Mouse (Mus musculus): ENCODE measurements at regions not wholly inside any gene's neighbourhood (a gene's known extent, or its start where the extent isn't known, plus 50 kb on each side); places are given as distances from the start of the nearest gene placed in this dataset.

GRCm38 (mm10) chr12:35649772-35650171, 114.9 kb upstream of the Ahr start:
- no peak overlapping the region for H3K27ac ChIP-seq (ENCODE audit: low read depth, low read length)
- no peak overlapping the region for H3K4me3 ChIP-seq (ENCODE audit: low read depth, low read length)
- WGBS: 94% methylated on average over 3 of the region's 3 CpGs
- no peaks in the 10 kb centered on the region for H3K9me3 ChIP-seq (ENCODE audit: low read length)
- no peak overlapping the region for H3K4me2 ChIP-seq (ENCODE audit: low read depth)
- no peaks in the 10 kb centered on the region for H3K36me3 ChIP-seq (ENCODE audit: insufficient read depth)
- no peak for ATAC-seq
- DNase-seq: no peak
- no peak overlapping the region for H3K9ac ChIP-seq
- H3K27me3 ChIP-seq (ENCODE audit: insufficient read depth, low read length): no peaks in the 10 kb centered on the region
- H3K4me1 ChIP-seq (ENCODE audit: insufficient read depth): no peaks in the 10 kb centered on the region
- TF ChIP-seq CTCF (IDR thresholded peaks at IDR 0.05; ENCODE audit: low read depth): no peak

DNA sequence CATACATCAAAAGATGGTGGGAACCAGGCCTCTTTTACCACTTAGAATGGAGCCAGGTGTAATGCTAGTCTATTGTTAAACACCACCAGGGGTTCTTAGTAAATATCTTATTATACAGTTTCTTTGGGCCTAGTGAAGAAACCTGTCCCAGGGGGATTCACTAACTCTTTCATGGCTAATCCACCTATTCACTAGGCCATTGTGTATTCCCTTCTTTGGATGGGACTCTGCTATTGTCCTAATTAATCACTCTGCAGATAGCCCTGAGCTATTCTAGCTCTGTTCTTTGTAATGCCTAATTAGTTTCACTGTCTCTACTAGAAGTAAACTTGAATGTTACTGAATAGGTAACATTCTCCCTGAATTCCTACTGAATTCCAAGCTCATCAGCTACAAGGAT, 107.6 kb upstream of the Ahr start:
- TF ChIP-seq CTCF (IDR thresholded peaks at IDR 0.05; ENCODE audit: low read depth): no peak
- Histone ChIP-seq H3K9me3 (ENCODE audit: low read length) (no peaks in the 10 kb centered on the region), H3K4me1 (ENCODE audit: insufficient read depth) (no peaks in the 10 kb centered on the region), H3K4me3 (ENCODE audit: low read depth, low read length) (no peak overlapping the region), H3K27ac (ENCODE audit: low read depth, low read length) (no peak overlapping the region), H3K9ac (no peak overlapping the region), H3K4me2 (ENCODE audit: low read depth) (no peak overlapping the region), H3K27me3 (ENCODE audit: insufficient read depth, low read length) (no peaks in the 10 kb centered on the region), H3K36me3 (ENCODE audit: insufficient read depth) (no peaks in the 10 kb centered on the region)
- DNase-seq (no peak), ATAC-seq (no peak)

- Histone ChIP-seq H3K9ac (no peak overlapping the region), H3K27me3 (ENCODE audit: insufficient read depth, low read length) (no peaks in the 10 kb centered on the region), H3K4me1 (ENCODE audit: insufficient read depth) (no peaks in the 10 kb centered on the region), H3K27ac (ENCODE audit: low read depth, low read length) (no peak overlapping the region), H3K4me2 (ENCODE audit: low read depth) (no peak overlapping the region), H3K4me3 (ENCODE audit: low read depth, low read length) (no peak overlapping the region), H3K36me3 (ENCODE audit: insufficient read depth) (no peaks in the 10 kb centered on the region), H3K9me3 (ENCODE audit: low read length) (no peaks in the 10 kb centered on the region)
- ATAC-seq: no peak
- 16% methylated on average over 1 of the region's 1 CpGs for WGBS
- no peak for DNase-seq
- no peak for TF ChIP-seq CTCF (IDR thresholded peaks at IDR 0.05; ENCODE audit: low read depth)
These were observed 106.9 kb upstream of the Ahr start for GRCm38 (mm10) chr12:35641741-35642140.

DNA sequence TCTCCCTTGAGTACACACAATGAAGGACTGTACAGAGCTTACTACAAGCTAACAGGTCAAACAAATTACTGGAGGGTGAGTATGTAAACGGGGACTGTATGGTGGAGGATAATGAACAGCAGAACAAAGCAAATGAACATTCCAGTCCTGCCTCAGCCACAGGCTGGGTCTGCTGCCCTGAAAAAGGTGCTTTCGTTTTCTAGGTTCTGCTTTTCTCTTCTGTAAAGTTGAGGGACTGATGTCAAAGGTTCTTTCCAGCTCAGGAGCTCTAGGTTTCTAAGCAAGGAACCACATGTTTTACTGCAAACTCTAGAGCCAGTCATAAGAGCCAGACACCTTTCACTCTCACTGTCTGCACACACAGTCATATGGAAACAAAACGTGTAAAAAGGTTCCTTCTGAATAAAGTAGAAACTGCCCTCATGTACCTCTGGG, 106.1 kb upstream of the Ahr start:
- no peak for TF ChIP-seq CTCF (IDR thresholded peaks at IDR 0.05; ENCODE audit: low read depth)
- Histone ChIP-seq H3K4me1 (ENCODE audit: insufficient read depth) (no peaks in the 10 kb centered on the region), H3K4me3 (ENCODE audit: low read depth, low read length) (no peak overlapping the region), H3K4me2 (ENCODE audit: low read depth) (no peak overlapping the region), H3K27me3 (ENCODE audit: insufficient read depth, low read length) (no peaks in the 10 kb centered on the region), H3K9me3 (ENCODE audit: low read length) (no peaks in the 10 kb centered on the region), H3K27ac (ENCODE audit: low read depth, low read length) (no peak overlapping the region), H3K36me3 (ENCODE audit: insufficient read depth) (no peaks in the 10 kb centered on the region), H3K9ac (no peak overlapping the region)
- WGBS: 55% methylated on average over 3 of the region's 3 CpGs
- ATAC-seq (no peak), DNase-seq (no peak)

DNA sequence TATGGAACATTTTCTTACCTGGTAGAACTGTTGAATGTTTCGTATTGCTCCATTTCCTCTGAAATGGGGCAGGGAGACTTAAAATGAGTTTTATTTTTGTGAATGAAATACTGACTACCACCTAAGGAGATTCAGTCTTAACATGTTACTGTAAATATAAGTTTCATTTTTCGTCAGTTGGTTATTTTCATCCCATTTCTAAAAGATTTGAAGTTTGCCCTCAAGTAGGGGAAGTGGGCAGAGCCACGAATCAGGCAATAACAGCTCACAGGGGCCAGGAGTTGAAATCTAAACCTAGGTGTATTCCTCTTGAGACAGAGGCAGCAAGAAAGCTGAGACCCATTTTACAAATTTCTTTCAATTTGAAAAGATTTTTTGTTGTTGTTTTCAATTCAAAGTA, 88.6 kb upstream of the Ahr start:
- Histone ChIP-seq H3K4me1 (ENCODE audit: insufficient read depth) (no peaks in the 10 kb centered on the region), H3K4me2 (ENCODE audit: low read depth) (no peak overlapping the region), H3K36me3 (ENCODE audit: insufficient read depth) (no peaks in the 10 kb centered on the region), H3K9me3 (ENCODE audit: low read length) (no peaks in the 10 kb centered on the region), H3K4me3 (ENCODE audit: low read depth, low read length) (no peak overlapping the region), H3K27ac (ENCODE audit: low read depth, low read length) (no peak overlapping the region), H3K27me3 (ENCODE audit: insufficient read depth, low read length) (no peaks in the 10 kb centered on the region; the same call in 1 of the 2 replicates), H3K9ac (no peak overlapping the region)
- ATAC-seq (no peak), DNase-seq (no peak)
- no peak for TF ChIP-seq CTCF (IDR thresholded peaks at IDR 0.05; ENCODE audit: low read depth)
- 84% methylated on average over 3 of the region's 3 CpGs for WGBS

- Histone ChIP-seq H3K27ac (ENCODE audit: low read depth, low read length) (no peak overlapping the region), H3K9me3 (ENCODE audit: low read length) (no peaks in the 10 kb centered on the region), H3K4me1 (ENCODE audit: insufficient read depth) (no peaks in the 10 kb centered on the region), H3K4me3 (ENCODE audit: low read depth, low read length) (no peak overlapping the region), H3K4me2 (ENCODE audit: low read depth) (no peak overlapping the region), H3K27me3 (ENCODE audit: insufficient read depth, low read length) (no peaks in the 10 kb centered on the region), H3K9ac (no peak overlapping the region), H3K36me3 (ENCODE audit: insufficient read depth) (no peaks in the 10 kb centered on the region)
- ATAC-seq (no peak), DNase-seq (no peak)
- no peak for TF ChIP-seq CTCF (IDR thresholded peaks at IDR 0.05; ENCODE audit: low read depth)
- WGBS: 86% methylated on average over 4 of the region's 4 CpGs
These were observed 80.0 kb upstream of the Ahr start for GRCm38 (mm10) chr12:35614885-35615284.

DNA sequence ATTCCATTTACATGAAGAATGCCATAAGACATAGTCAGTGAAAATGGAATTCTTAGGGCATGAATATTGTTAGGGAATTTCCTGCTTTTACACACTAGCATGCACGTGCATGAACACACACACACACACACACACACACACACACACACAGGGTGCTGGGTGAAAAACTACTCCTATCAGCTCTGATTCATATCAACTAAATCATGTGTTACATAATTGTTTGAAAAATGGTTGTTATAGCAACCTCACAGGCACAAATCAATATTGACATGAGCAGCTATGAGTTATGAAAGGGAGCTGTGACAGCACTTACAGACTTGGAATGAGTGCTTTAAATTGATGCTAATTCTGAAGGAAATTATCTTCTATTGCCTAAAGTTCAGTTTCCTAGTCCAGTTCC, 72.8 kb upstream of the Ahr start:
- 82% methylated on average over 1 of the region's 1 CpGs for WGBS

GRCm38 (mm10) chr12:35603742-35604141, 68.9 kb upstream of the Ahr start:
- no peaks in the 10 kb centered on the region for H3K36me3 ChIP-seq (ENCODE audit: insufficient read depth)
- H3K4me2 ChIP-seq (ENCODE audit: low read depth): no peak overlapping the region
- no peak for DNase-seq
- H3K4me3 ChIP-seq (ENCODE audit: low read depth, low read length): no peak overlapping the region
- no peaks in the 10 kb centered on the region for H3K9me3 ChIP-seq (ENCODE audit: low read length)
- H3K27me3 ChIP-seq (ENCODE audit: insufficient read depth, low read length): no peaks in the 10 kb centered on the region
- TF ChIP-seq CTCF (IDR thresholded peaks at IDR 0.05; ENCODE audit: low read depth): no peak
- H3K27ac ChIP-seq (ENCODE audit: low read depth, low read length): no peak overlapping the region
- no peaks in the 10 kb centered on the region for H3K4me1 ChIP-seq (ENCODE audit: insufficient read depth)
- ATAC-seq: no peak
- 86% methylated on average over 1 of the region's 1 CpGs for WGBS
- no peak overlapping the region for H3K9ac ChIP-seq

More for the DNA sequence above, 72.8 kb upstream of the Ahr start:
- Histone ChIP-seq H3K4me2 (ENCODE audit: low read depth) (no peak overlapping the region), H3K36me3 (ENCODE audit: insufficient read depth) (no peaks in the 10 kb centered on the region), H3K4me3 (ENCODE audit: low read depth, low read length) (no peak overlapping the region), H3K9me3 (ENCODE audit: low read length) (no peaks in the 10 kb centered on the region), H3K27ac (ENCODE audit: low read depth, low read length) (no peak overlapping the region), H3K4me1 (ENCODE audit: insufficient read depth) (no peaks in the 10 kb centered on the region), H3K27me3 (ENCODE audit: insufficient read depth, low read length) (no peaks in the 10 kb centered on the region), H3K9ac (no peak overlapping the region)
- ATAC-seq: peak; percentile 56
- TF ChIP-seq CTCF (IDR thresholded peaks at IDR 0.05; ENCODE audit: low read depth): no peak
- DNase-seq: no peak
